Mouse (Mus musculus): Measurements from ENCODE around the gene Tmem63b. TPM values are rescaled to one million over a fixed set of nuclear protein-coding genes. Genes with fewer than 3 reads are reported as not detected.

Gene Tmem63b
- 61.9 and 72.1 TPM in 2 replicates for polyA plus RNA-seq (2021; fragmentation: Nextera tagmentation)
- long read RNA-seq, experiment 1, transcript Tmem63b-201 (24 exons, 3,284 nt) = major isoform, 18 of 105 reads
- long read RNA-seq, experiment 1, partial matches to known transcripts = 24 of 105 reads
- long read RNA-seq, experiment 1, other reads (novel, unspliced or antisense) = 63 of 105 reads
- long read RNA-seq, experiment 2, transcript Tmem63b-201 (24 exons, 3,284 nt) = major isoform, 40 of 373 reads
- long read RNA-seq, experiment 2, partial matches to known transcripts = 34 of 373 reads
- long read RNA-seq, experiment 2, other reads (novel, unspliced or antisense) = 299 of 373 reads

GRCm38 (mm10) chr17:45686716-45687115, at the start of gene Tmem63b:
Tmem63b (minus strand) TSS chr17:45686905.

GRCm38 (mm10) chr17:45733735-45734301, 47.1 kb upstream of the Tmem63b start, which contains the start of gene 1600014C23Rik:
1600014C23Rik (minus strand) TSS chr17:45733844.

GRCm38 (mm10) chr17:45686093-45686619, 549 bp downstream of the Tmem63b start, which contains the start of gene Mrpl14:
Mrpl14 (plus strand) TSS chr17:45686322.

GRCm38 (mm10) chr17:45659225-45659624, 27.5 kb downstream of the Tmem63b start, which contains the start of gene Capn11:
Capn11 (minus strand) TSS chr17:45659325.

Other genes with a start within 250 kb of the Tmem63b start
- 5.1 and 6.3 TPM in 2 replicates for gene Spats1, start 211.5 kb downstream of the Tmem63b start, polyA plus RNA-seq (2021; fragmentation: Nextera tagmentation)
- 12.8 and 12.9 TPM in 2 replicates for gene Aars2, start 180.1 kb downstream of the Tmem63b start, polyA plus RNA-seq (2021; fragmentation: Nextera tagmentation)
- 9.9 and 10.8 TPM in 2 replicates for gene Tcte1, start 163.5 kb downstream of the Tmem63b start, polyA plus RNA-seq (2021; fragmentation: Nextera tagmentation)
- gene Tmem151b, start 137.2 kb downstream of the Tmem63b start, polyA plus RNA-seq (2021; fragmentation: Nextera tagmentation) = 18.5 and 20.3 TPM in 2 replicates
- 1.6 and 1.8 TPM in 2 replicates for gene Nfkbie, start 131.2 kb downstream of the Tmem63b start, polyA plus RNA-seq (2021; fragmentation: Nextera tagmentation)
- gene Slc35b2, start 123.0 kb downstream of the Tmem63b start, polyA plus RNA-seq (2021; fragmentation: Nextera tagmentation) = 83.8 and 87.7 TPM in 2 replicates
- gene Hsp90ab1, start 113.6 kb downstream of the Tmem63b start, polyA plus RNA-seq (2021; fragmentation: Nextera tagmentation) = 3,458 and 3,875 TPM in 2 replicates
- 26.0 and 26.3 TPM in 2 replicates for gene Slc29a1, start 87.3 kb downstream of the Tmem63b start, polyA plus RNA-seq (2021; fragmentation: Nextera tagmentation)
- not detected in 2 replicates for gene Mymx, start 84.8 kb downstream of the Tmem63b start, polyA plus RNA-seq (2021; fragmentation: Nextera tagmentation)
- 0.05 TPM in 1 of 2 replicates, not detected in the other for gene Capn11, start 27.6 kb downstream of the Tmem63b start, polyA plus RNA-seq (2021; fragmentation: Nextera tagmentation)
- gene Mrpl14, start 583 bp downstream of the Tmem63b start, polyA plus RNA-seq (2021; fragmentation: Nextera tagmentation) = 155 TPM in 2 replicates
- 0.64 and 0.90 TPM in 2 replicates for gene 1600014C23Rik, start 46.9 kb upstream of the Tmem63b start, polyA plus RNA-seq (2021; fragmentation: Nextera tagmentation)